Mouse (Mus musculus): ENCODE data around the gene Gm20388.

Gm20388 gene

DNA sequence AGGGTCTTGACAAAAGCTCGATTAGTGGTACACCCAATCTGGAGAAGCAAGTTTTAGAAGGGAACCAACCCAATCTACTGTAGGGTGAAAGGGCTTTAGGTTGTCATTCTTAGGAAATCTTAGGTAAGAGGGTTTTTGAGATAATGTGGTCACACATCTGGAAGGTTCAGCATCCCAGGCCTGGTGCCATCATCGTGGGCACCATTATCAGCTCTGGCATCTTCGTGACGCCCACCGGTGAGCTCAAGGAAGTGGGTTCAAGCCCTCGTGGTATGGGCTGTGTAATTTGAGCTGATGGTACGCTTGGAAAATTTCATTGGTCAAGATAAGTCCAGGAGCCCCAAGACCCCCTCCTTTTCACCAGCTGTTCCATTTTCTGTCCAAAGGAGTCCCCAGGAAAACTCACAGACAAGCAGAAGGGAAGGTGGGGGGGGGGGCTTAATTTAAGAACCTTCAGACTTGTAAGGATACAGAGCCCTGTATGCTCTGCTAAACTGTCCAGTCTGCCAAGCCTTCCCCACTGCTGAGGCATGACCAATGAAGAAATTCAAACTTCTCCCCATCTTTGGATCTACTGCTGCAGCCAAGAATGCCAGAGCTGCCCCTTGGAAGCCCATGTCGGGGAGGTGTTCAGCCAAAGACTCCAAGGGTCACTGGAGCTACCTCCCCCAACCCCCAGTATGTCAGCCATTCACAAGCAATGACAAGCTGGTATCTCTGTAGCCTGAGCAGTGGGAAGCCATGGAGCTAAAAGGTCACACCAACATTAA lies 1997.9 kb downstream of the Gm20388 start:
- intact Hi-C loops (cut with DNase I): loop anchor here (1.0 to 2.0 kb wide), 2 partner anchors 36 to 57 kb away; no protein-coding TSS in a partner anchor

DNA sequence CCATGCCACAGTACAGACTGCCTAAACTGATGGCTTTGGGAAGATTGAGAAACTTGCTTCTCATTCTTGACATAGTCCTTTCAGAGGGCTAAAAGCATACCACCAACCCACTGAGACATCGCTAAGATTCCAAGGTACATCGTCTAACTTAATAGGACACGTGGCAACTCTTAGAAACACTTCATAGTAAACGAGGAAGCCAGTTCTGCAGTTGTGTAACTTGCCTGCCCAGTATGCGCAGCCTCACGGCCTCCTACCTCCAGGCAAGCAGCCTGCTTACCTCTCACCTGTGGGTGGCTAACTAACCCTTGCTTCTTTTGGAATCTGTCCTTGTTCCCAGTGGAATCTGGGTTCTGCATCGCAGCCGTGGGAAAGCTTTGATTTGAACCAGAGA lies 1998.5 kb downstream of the Gm20388 start:
- intact Hi-C loops (cut with DNase I): loop anchor here (1.0 to 2.0 kb wide), 2 partner anchors 36 to 58 kb away; no protein-coding TSS in a partner anchor

DNA sequence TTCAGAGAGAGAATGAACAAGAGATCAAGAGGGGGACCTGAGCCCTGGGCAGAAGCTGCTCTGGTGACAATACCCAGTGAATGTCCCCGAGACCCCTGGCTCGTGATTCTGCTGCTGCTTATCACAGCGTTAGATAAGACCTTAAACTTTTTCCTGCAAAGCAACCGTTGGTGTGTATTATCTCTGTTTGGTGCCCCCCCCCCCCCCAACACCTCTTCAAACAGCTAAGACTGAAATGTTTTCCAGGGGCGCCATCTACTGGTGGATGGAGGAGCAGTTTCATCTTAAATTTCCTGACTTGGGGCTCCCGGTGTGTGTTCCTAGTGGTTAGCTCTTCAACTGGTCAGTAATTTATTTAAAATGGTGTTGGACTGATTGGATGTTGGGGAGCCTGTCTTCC lies 1999.0 kb downstream of the Gm20388 start:
- intact Hi-C loops (cut with DNase I): loop anchor here (1.0 to 10.0 kb wide), 3 partner anchors 37 to 215 kb away; no protein-coding TSS in a partner anchor

DNA sequence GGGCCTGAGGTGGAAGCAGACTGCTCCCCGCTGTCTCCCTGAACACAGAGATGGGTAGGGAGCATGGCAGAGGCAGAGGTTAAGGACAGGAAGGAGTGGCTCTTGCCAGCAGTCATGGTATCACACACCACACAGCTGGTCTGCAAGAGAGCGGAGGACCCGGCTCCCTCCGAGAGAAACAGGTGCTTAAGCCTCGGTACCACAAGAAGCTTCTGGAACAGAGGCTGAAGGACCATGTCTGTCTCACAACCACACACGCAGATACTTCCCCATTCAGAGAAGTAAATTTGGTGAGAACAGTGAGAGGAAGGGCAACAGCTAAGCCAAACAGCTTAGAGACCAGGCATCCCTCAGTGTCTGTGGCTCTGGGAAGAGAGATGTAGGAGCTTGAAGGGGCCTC lies 2000.8 kb downstream of the Gm20388 start:
- intact Hi-C loops (cut with DNase I): loop anchor here (10.0 kb wide), 1 partner anchor 217 kb away; no protein-coding TSS in a partner anchor

DNA sequence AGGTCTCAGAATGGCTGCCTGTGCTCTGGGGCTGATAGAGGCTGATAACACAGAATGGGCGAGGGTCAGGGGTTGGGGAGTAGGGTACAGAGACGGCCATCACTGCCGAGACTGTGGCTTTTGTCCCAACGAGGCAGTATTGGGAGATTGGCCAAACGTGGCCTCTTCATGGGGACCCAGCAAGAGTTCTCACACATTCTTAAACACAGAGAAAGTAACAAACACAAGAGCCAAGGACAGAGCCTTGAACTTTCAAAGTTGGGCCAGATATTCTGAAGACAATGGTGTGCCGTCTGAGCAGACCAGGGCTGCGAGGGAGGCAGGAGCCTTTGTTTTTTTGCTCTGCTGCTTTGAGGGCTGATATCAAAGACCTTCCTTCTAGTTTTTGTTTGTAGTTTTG lies 2001.3 kb downstream of the Gm20388 start:
- intact Hi-C loops (cut with DNase I): loop anchor here (10.0 kb wide), 1 partner anchor 217 kb away; no protein-coding TSS in a partner anchor

DNA sequence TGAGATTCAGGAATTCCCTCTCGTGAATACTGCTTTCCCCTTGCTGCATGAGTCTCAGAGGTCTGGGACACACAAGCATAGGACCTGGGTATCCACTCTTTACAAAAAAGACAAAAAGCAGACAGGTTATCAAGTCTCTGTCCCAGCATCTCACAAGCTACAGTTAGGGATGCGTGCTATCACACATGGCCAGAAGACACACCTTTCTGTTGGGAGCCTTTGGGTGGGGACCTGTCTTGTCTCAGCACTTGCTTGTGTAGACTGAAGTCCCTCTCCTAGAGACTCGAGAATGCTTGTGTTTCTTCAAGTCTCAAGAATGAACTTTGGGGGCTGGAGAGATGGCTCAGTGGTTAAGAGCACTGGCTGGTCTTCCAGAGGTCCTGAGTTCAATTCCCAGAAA lies 2002.2 kb downstream of the Gm20388 start:
- intact Hi-C loops (cut with DNase I): loop anchor here (10.0 kb wide), 1 partner anchor 218 kb away; no protein-coding TSS in a partner anchor

DNA sequence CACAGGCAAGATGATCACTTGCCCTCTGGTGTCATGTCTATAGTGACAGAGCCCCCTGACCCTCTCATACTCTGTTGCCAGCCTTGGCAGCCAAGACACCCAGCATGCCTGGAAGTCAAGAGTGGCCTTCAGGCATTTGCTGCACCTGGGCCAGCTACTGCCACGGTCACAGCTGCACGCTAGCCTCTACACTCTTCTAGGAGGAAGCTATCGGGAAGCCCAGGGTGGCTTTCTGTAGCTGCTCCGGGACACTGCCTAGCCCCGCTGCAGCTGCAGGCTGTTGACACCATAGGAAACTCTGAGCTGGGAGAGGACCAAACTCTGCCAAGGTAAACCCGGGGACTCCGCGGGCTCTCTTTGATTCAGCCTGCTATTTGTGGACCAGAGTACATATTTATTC lies 2002.7 kb downstream of the Gm20388 start:
- intact Hi-C loops (cut with DNase I): loop anchor here (10.0 kb wide), 1 partner anchor 219 kb away; no protein-coding TSS in a partner anchor

DNA sequence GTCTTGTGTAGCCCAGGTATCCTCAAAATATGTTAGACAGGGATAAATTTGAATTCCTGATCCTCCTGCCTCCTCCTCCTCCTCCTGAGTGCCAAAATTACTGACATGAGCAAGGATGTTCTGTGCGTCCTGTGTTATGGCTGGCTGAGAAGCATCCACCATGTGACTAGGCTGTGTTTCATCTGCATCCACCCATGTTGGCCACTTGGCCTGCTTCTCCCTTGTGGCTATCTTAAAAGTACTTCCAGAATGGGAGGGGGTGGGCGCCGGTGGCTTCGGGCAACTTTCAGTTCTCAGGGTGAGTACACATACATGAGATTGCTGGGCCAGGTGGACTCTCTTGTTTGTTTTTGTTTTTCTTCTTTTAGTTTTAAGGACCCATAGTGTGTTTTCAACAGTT lies 2008.5 kb downstream of the Gm20388 start:
- intact Hi-C loops (cut with DNase I): loop anchor here (10.0 kb wide), 1 partner anchor 224 kb away; no protein-coding TSS in a partner anchor

DNA sequence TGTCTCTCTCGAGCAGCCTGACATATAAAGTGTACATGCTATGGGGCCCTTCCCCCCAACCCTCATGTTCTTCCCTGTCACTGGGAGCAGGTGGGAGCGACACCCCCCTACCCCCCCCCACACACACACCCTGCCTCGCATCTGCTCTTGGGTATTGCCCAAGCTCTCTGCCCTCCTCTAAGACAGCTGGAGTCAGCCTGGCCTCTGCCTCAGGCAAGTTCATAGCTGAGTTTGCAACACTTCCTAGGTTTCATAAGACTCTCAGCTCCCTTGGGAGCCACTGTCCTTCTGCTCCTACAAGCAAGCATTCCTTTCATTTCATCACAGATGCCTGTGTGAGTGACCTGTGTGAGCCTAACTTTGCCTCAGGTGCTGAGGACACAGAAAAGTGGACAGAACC lies 2009.1 kb downstream of the Gm20388 start:
- intact Hi-C loops (cut with DNase I): loop anchor here (10.0 kb wide), 1 partner anchor 225 kb away; no protein-coding TSS in a partner anchor

DNA sequence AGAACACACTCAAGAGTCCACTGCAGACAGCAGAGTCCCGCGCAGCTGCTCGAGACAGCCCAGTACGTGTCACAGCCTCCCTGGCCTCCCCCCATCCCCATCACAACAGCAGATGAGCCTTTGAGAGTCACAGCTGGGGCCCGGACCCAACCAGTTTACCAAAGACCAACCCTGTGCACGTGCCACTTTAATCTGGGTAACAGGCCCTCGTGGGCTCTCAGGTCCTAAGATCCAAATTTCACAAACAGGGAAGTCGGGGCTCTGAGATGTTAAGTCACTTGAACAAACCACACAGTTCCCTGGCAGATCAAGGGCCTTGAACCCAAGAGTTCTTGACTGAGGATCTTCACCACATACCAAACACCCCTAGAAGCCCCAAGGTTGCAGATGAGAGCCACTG lies 2010.9 kb downstream of the Gm20388 start:
- intact Hi-C loops (cut with DNase I): no loop called here

DNA sequence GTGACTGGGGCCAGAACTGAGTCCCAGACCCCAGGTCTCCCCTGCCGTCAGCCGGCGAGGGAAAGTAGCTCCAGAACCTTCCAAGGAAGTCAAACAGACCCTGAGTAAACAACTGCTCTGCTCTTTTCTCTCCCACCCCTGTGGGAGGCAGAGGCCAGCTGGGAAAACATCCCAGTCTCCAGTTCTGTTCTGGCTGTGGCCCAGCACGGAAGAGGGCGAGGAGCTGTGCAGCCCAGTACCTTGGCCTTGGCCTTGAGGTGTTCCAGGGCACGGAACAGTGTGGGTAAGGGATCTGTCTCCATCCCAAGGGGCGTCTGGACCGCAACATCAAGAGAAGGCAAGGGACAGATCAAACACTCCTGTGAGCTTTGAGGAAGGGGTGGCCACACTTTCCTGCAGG lies 2011.5 kb downstream of the Gm20388 start:
- intact Hi-C loops (cut with DNase I): no loop called here

DNA sequence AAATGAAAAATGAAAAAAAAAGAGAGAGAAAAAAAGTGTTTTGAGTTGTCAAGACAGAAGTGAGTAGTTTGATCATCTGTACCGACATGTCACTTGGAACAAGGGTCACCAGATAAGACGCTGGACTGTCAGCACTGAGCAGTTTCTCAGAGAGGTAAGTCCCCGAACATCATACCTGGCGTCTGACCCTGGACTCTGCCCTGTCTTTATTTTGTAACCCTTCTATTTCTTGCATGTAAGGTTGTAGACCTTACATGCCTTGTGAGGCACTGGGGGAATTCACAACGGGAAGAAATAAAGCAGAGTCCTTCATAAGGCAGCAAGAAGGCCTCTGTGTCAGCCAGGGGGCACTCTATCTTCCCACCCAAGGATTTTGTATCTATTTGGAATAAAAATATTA lies 2014.0 kb downstream of the Gm20388 start:
- intact Hi-C loops (cut with DNase I): loop anchor here (2.0 kb wide), 1 partner anchor 50 kb away; no protein-coding TSS in a partner anchor

DNA sequence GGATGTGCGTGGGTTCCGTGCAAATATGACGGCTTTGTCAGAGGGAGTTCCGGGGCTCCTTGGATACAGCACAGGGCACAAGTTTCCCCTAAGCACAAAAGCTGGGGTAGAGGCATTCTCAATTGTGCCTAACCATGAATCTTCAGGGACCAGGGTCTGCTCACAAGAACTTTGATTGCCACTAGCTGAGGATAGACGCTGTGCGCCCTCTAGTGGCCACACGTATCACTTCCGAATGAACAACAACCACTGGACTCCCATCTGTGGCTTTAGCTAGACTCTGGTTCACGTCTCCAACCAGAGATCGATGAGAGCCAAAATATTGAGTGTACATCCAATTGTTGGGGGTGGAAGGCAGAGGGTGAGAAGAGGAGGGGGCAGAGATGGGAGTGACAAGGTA lies 2015.0 kb downstream of the Gm20388 start:
- intact Hi-C loops (cut with DNase I): loop anchor here (2.0 kb wide), 1 partner anchor 51 kb away; no protein-coding TSS in a partner anchor

DNA sequence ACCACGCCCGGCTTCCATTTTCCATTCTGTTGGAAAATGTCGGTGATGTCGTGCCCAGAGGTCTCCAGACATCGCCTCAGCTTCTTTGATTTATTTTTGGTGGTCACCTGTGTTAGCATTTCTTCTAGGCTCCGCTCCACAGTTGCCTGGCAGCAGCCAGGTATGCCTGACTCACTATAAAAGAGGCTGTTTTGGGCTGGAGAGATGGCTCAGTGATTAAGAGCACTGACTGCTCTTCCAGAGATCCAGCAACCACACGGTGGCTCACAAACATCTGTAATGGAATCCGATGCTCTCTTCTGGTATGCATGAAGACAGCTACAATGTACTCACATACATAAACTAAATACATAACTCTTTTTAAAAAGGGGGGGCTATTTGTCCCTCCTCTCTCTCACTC lies 2015.6 kb downstream of the Gm20388 start:
- intact Hi-C loops (cut with DNase I): no loop called here

DNA sequence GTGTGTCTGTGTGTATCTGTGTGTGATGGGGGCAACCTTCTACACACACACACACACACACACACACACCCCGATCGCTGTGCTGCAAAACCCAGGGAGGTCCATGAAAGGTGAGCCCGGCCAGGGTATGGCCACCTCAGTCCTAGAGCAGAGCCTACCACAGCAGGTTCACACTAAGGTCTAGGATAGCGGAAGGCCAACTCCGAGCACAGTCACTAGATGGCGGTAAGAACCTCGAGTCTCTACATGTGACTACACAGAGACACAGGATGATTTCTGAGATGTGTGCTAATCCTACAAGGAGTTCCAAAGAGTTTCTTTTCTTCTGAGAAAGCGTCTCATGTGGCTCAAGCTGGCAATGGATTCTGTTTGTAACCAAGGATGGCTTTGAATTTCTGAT lies 2016.7 kb downstream of the Gm20388 start:
- intact Hi-C loops (cut with DNase I): no loop called here

DNA sequence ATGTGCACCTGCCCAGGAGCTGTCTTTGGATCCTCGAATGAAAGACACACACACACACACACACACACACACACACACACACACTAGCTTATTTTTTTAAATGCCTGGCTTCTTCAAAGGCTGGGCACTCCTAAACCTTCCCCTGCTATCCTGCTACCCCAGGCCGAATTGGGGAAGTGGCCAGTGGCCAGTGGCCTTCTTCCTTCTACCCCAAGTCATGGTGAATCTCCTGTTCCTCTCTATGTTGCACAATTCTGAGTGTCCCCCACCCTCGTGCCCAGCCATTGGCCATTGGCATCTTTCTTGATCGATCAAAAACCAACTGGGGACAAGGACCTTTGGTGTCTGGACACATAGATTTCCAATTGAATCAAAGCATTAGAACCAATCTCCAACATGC lies 2019.4 kb downstream of the Gm20388 start:
- intact Hi-C loops (cut with DNase I): no loop called here

DNA sequence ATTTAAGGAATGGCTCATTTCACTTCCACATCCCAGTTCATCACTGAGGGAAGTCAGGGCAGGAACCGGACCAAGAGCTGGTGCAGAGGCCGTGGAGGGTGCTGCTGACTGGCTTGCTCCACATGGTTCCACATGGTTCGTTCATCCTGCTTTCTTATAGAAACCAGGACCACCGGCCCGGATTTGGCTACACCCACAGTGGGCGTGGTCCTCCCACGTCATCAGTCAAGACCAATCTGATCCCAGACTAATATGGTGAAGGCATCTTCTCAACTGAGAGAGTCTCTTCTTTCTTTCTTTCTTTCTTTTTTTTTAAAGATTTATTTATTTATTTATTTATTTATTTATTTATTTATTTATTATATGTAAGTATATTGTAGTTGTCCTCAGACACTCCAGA lies 2020.9 kb downstream of the Gm20388 start:
- intact Hi-C loops (cut with DNase I): no loop called here

DNA sequence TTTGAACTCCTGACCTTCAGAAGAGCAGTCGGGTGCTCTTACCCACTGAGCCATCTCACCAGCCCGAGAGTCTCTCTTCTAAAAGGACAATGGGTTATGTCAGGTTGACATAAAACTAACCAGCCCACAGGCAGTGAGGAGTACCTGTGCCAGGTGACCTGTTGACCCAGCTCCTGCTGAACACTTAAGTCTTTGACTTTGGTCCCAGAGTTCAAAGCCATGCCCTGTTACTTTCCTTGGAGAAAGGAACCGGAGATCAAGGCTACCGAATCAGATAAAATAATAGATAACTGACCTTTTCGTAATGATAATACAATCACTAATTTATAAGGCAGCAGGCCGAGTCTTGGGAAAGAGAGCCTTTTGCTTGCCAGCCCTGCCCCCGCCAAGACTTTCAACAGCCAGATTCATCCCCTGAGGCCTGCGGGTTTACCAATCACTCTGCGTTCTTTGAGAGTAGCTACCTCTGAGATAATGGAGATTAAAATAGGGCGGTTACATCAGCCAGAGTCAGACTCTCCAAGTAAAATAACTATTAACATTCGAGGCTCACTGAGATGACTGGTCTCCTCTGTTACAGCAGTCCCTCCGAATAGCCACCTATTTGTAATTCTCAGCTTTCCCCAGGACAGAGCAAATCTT lies 2021.5 kb downstream of the Gm20388 start:
- intact Hi-C loops (cut with DNase I): no loop called here

DNA sequence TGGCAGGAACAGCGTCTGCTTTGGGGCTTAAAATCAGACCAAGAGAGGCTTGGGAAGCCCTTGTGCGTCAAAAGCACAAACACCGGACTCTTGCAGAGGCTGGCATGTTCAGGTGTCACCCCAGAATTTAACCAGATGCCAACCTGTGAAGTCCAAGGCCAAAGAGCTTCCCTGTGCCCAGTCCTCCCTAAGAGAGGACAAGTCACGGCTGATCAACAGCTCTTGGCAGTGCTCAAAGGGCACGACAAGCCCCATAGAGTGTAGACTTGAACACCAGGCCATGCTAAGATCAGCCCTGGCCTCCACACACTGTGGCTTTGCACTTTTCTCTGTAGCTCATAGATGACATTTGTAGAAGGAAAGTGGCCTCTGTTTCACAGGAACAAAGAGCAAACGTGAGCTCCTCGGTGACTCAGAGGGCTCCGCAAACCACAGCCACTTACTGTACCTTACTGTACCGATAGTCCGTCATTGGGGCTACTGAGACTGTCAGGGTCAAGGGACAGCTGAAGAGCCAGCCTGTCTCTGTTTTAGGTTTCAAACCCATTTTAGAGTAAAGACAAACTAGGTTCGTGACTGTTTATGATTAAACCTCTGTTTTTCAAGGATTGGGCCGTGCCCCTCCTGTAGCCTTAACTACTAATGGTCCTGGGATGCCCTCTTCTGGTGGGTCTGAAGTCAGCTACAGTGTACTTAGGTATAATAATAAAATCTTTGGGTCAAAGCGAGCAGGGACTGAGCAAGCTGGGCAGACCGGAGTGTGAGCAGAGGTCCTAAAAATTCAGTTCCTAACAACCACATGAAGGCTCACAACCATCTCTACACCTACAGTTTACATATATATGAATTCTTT lies 2022.3 kb downstream of the Gm20388 start:
- intact Hi-C loops (cut with DNase I): no loop called here

DNA sequence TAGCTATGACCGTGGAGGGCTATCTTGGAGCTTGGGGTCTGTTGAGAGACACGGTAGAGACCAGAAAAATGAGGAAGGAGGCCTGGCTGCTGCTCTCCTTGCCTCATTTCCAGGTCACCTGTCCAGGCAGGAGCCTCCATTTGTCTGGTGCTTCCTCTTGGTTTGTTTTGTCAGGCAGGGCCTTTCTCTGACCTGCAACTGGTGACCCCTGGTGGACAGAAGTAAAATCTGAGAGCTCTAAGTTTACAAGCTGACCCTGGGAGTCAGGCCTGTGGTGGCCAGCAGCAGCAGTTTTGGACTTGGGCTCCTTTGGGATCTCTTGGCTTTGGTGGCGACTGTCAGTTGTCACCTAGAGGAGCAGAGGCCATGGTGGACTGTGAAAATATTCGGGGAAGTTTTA lies 2023.9 kb downstream of the Gm20388 start:
- intact Hi-C loops (cut with DNase I): no loop called here

DNA sequence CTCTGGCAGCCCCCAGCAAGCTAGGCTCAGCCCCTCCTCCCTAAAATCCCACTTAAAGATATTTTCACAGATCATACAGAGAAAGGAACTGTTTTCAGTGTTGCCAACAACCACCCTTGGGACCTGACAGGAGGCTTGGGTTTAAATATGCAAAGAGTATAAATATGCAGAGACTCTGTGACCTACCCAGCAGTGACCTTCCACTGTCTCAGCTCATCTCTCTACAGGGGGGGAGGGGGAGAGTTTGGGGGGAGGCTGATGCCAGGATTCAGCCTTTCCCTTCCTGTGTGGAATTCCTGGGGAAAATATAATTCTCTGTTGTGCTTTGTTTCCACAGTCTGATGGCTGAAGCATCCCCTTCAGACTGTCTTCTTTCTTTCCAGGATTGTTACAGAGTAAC lies 2024.3 kb downstream of the Gm20388 start:
- intact Hi-C loops (cut with DNase I): no loop called here

Measured in adrenal gland (tissue).